Mouse (Mus musculus): ENCODE results near the gene Gm21983.

GRCm38 (mm10) chr7:27166614-27167474 lies 14.0 kb downstream of the Gm21983 start, which contains the start of gene Egln2:
- TF ChIP-seq CTCF (IDR thresholded peaks at IDR 0.05; ENCODE audit: low read depth, low read length), result no peak
- no peak for TF ChIP-seq POLR2A (IDR thresholded peaks at IDR 0.05; ENCODE audit: borderline replicate concordance, low read depth, low read length)
